Mouse (Mus musculus): ENCODE results near the gene Capzb. TPM values are rescaled to one million over a fixed set of nuclear protein-coding genes. Genes with fewer than 3 reads are reported as not detected.

Capzb gene
- polyA plus RNA-seq, 1 experiment from 2014 or later = 278 TPM

DNA sequence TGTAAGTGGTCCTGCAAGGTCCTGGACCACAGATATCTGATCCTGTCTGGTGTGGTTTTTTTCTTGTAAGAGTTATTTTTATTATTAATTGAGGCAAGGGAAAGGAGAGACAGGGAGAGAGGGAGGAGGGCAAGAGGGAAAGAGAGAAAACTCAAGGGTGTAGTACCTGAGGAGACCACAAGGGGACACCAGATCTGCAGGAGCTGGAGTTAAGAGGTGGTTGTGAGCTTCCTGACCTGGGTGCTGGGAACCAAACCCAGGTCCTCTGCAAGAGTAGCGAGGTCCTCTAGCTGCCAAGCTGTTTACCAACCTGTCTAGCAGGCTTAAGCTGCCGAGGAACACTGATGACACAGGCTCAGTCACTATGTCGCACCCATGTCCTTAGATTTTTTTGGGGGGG is 14.8 kb upstream of the Capzb start:
- DNase-seq (ENCODE audit: low spot score) (no peak), ATAC-seq (no peak)
- Histone ChIP-seq H3K4me2 (ENCODE audit: low read length) (no peak overlapping the region), H3K4me1 (ENCODE audit: control insufficient read depth, insufficient read depth, low read length) (no peaks in the 10 kb centered on the region), H3K27me3 (replicated peaks; ENCODE audit: control insufficient read depth, insufficient read depth, low read length) (no peaks in the 10 kb centered on the region), H3K4me3 (ENCODE audit: low read depth, low read length) (no peak overlapping the region), H3K9me3 (replicated peaks; ENCODE audit: control insufficient read depth, low read length) (no peaks in the 10 kb centered on the region), H3K36me3 (ENCODE audit: control insufficient read depth, insufficient read depth, low read length) (no peaks in the 10 kb centered on the region), H3K27ac (ENCODE audit: low read depth, low read length) (no peak overlapping the region), H3K9ac (ENCODE audit: low read length) (no peak overlapping the region)
- 89% methylated on average over 3 of the region's 3 CpGs for WGBS

DNA sequence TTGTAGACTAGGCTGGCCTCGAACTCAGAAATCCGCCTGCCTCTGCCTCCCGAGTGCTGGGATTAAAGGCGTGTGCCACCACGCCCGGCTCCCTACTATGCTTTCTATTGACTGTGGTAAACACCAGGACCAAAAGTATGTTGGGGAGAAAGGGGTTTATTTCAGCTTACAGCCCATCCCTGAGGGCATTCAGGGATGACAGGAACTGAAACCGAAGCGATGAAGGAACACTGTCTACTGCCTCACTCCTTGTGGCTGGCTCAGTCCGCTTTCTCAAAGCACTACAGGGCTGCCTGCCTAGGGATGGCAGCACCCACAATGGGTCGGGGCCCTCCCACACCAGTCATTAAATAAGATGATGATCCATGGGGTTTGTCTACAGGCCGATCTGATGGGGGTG is 14.3 kb upstream of the Capzb start:
- ATAC-seq = no peak
- no peaks in the 10 kb centered on the region for H3K4me1 ChIP-seq (ENCODE audit: control insufficient read depth, insufficient read depth, low read length)

DNA sequence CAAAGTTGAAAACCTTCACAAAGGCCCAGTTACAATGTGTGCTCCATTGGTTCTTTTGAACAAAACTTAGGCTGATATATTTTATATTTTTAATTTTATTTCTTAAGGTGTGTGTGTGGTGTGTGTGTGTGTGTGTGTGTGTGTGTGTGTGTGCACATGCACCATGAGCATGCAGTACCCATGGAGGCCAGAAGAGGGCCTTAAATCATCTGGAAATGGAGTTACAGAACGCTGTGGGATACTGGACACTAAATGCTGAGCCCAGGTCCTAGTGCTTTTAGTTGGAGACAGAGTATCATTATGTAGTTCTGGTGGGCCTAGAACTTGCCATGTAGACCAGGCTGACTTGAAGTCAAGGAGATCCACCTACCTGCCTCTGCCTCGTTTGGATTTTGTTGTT is 13.5 kb upstream of the Capzb start:
- no peaks in the 10 kb centered on the region for H3K9me3 ChIP-seq (replicated peaks; ENCODE audit: control insufficient read depth, low read length)
- H3K9ac ChIP-seq (ENCODE audit: low read length) = no peak overlapping the region
- H3K27ac ChIP-seq (ENCODE audit: low read depth, low read length) = no peak overlapping the region
- H3K27me3 ChIP-seq (replicated peaks; ENCODE audit: control insufficient read depth, insufficient read depth, low read length) = no peaks in the 10 kb centered on the region
- 78% methylated on average over 2 of the region's 2 CpGs for WGBS
- no peak for DNase-seq (ENCODE audit: low spot score)
- no peaks in the 10 kb centered on the region for H3K4me1 ChIP-seq (ENCODE audit: control insufficient read depth, insufficient read depth, low read length)
- no peak overlapping the region for H3K4me2 ChIP-seq (ENCODE audit: low read length)
- H3K36me3 ChIP-seq (ENCODE audit: control insufficient read depth, insufficient read depth, low read length) = no peaks in the 10 kb centered on the region
- no peak for ATAC-seq
- no peak overlapping the region for H3K4me3 ChIP-seq (ENCODE audit: low read depth, low read length)

More for the DNA sequence above, 14.3 kb upstream of the Capzb start:
- H3K27ac ChIP-seq (ENCODE audit: low read depth, low read length) = no peak overlapping the region
- no peaks in the 10 kb centered on the region for H3K36me3 ChIP-seq (ENCODE audit: control insufficient read depth, insufficient read depth, low read length)
- H3K4me2 ChIP-seq (ENCODE audit: low read length) = no peak overlapping the region
- no peak overlapping the region for H3K9ac ChIP-seq (ENCODE audit: low read length)
- H3K9me3 ChIP-seq (replicated peaks; ENCODE audit: control insufficient read depth, low read length) = no peaks in the 10 kb centered on the region
- DNase-seq (ENCODE audit: low spot score) = no peak
- 95% methylated on average over 11 of the region's 11 CpGs for WGBS
- H3K4me3 ChIP-seq (ENCODE audit: low read depth, low read length) = no peak overlapping the region
- no peaks in the 10 kb centered on the region for H3K27me3 ChIP-seq (replicated peaks; ENCODE audit: control insufficient read depth, insufficient read depth, low read length)

DNA sequence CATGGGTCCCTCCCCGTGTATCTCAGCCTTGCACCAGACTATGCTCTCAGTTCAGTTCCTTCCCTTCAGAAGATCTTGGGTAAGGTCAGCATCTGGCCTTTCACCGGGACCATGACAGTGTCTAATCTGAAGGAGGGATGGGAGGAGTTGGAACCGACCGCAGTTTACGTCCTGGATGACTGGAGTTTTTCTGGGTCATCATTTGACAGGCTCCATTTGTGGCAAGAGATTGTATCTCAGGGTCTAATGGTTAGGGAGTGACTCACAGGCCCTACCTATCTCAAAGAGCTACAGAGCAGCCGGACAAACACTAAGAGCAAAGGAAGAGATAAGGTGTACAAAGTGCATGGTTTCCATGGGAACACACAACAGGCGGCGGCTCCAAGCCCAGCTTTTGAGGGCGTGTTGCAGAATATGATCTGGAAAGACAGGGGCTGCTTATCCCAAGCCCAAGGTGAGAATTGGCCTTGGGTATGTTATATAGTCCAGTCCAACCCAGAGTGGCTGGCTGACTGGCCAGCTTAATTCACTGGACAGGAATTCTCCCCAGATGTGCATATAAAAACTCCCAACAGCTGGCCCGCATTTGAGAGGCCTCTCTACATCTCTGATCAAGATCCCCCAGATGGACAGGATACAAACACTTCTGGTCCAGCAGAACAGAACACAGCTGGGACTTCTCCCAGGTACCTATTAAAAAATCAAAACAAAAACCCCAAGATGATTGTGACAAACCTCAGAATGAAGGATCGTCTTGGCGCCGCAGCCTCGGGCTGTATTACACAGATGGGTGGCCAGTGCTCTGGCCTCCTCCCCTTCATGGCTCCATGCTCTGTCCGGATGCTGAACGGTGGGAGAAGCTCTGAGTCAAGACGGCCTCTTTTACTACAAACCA is 12.7 kb upstream of the Capzb start:
- Histone ChIP-seq H3K4me2 (ENCODE audit: low read length) (no peak overlapping the region), H3K4me1 (ENCODE audit: control insufficient read depth, insufficient read depth, low read length) (no peaks in the 10 kb centered on the region), H3K9me3 (replicated peaks; ENCODE audit: control insufficient read depth, low read length) (no peaks in the 10 kb centered on the region), H3K4me3 (ENCODE audit: low read depth, low read length) (no peak overlapping the region), H3K27me3 (replicated peaks; ENCODE audit: control insufficient read depth, insufficient read depth, low read length) (no peaks in the 10 kb centered on the region), H3K27ac (ENCODE audit: low read depth, low read length) (no peak overlapping the region), H3K36me3 (ENCODE audit: control insufficient read depth, insufficient read depth, low read length) (no peaks in the 10 kb centered on the region), H3K9ac (ENCODE audit: low read length) (no peak overlapping the region)
- DNase-seq (ENCODE audit: low spot score) = no peak
- no peak for ATAC-seq
- 92% methylated on average over 17 of the region's 17 CpGs for WGBS

DNA sequence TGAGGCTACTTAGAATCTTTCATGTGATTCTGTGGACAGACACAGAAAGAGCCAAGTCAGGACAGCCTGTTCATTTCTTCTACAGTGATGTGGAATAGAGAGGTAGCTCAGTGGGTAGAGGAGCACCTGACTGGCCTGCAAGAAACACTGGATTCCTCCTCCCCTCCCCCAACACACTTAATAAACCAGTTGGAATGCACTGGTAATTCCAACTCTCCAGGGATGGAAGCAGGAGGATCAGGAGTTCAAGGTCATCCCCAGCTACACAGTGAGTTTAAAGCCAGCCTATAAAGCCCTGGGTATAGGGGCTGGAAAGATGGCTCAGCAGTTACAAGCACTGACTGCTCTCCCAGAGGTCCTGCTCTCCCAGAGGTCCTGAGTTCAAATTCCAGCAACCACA is 10.2 kb upstream of the Capzb start:
- H3K4me1 ChIP-seq (ENCODE audit: control insufficient read depth, insufficient read depth, low read length) = no peaks in the 10 kb centered on the region
- DNase-seq (ENCODE audit: low spot score) (no peak), ATAC-seq (no peak)
- H3K4me3 ChIP-seq (ENCODE audit: low read depth, low read length) = no peak overlapping the region
- no peaks in the 10 kb centered on the region for H3K9me3 ChIP-seq (replicated peaks; ENCODE audit: control insufficient read depth, low read length)
- no peak overlapping the region for H3K4me2 ChIP-seq (ENCODE audit: low read length)
- H3K27ac ChIP-seq (ENCODE audit: low read depth, low read length) = no peak overlapping the region
- H3K9ac ChIP-seq (ENCODE audit: low read length) = no peak overlapping the region
- H3K27me3 ChIP-seq (replicated peaks; ENCODE audit: control insufficient read depth, insufficient read depth, low read length) = no peaks in the 10 kb centered on the region
- H3K36me3 ChIP-seq (ENCODE audit: control insufficient read depth, insufficient read depth, low read length) = no peaks in the 10 kb centered on the region

DNA sequence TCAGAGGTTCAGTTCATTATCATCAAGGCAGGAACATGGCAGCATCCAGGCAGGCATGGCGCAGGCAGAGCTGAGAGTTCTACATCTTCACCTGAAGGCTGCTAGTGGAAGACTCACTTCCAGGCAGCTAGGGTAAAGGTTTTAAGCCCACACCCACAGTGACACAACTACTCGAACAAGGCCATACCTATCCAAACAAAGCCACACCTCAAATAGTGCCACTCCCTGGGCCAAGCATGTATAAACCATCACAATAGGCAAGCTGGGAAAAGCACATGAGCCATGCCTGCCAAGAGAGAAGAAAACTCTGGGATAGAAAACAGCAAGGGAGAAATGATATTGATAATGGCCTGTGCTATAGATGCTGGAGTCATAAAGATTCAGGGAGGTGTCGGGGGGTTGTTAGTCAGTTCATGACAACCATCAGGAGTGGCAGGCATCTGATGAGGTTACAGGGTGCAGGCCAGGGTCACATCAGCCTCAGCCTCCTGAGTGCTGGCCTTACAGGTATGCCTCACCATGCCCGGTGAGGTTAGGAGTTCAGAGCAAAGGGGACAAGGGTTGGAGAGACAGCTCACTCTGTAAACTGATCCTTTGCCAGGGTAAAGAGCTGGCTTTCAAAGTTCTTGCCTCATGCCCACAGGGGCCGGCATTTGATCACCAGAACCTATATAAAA is 6.8 kb upstream of the Capzb start:
- no peaks in the 10 kb centered on the region for H3K27me3 ChIP-seq (replicated peaks; ENCODE audit: control insufficient read depth, insufficient read depth, low read length)
- H3K4me1 ChIP-seq (ENCODE audit: control insufficient read depth, insufficient read depth, low read length) = no peaks in the 10 kb centered on the region
- no peaks in the 10 kb centered on the region for H3K36me3 ChIP-seq (ENCODE audit: control insufficient read depth, insufficient read depth, low read length)
- H3K9me3 ChIP-seq (replicated peaks; ENCODE audit: control insufficient read depth, low read length) = no peaks in the 10 kb centered on the region
- H3K4me2 ChIP-seq (ENCODE audit: low read length) = no peak overlapping the region
- no peak overlapping the region for H3K4me3 ChIP-seq (ENCODE audit: low read depth, low read length)
- no peak for DNase-seq (ENCODE audit: low spot score)
- no peak for ATAC-seq
- 87% methylated on average over 5 of the region's 5 CpGs for WGBS
- H3K9ac ChIP-seq (ENCODE audit: low read length) = no peak overlapping the region
- H3K27ac ChIP-seq (ENCODE audit: low read depth, low read length) = no peak overlapping the region

DNA sequence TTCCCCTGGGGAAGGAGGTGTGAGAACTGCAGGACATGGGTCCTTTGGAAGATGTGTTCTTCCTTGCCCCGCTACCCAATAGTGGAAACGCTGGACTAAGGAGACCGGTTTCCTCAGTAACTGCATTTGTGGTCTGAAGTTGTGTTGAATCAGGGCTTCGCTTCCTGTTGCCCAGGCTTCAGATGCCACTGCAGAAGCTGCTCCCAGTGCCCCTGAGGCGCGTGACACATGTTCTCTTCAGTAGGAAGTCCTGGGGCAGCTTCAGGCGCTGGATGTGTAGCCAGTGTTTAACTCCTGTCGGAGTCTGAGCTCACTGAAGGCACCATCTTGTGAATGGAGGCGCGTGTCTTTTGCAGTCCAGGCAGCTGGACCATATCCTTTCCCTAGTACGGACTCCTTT is 4.8 kb upstream of the Capzb start:
- H3K4me1 ChIP-seq (ENCODE audit: control insufficient read depth, insufficient read depth, low read length) = peaks cover 7% of the 10 kb centered on the region; the same call in 1 of the 2 replicates
- no peak for ATAC-seq
- H3K9me3 ChIP-seq (replicated peaks; ENCODE audit: control insufficient read depth, low read length) = no peaks in the 10 kb centered on the region
- 88% methylated on average over 11 of the region's 11 CpGs for WGBS
- DNase-seq (ENCODE audit: low spot score) = no peak
- H3K4me3 ChIP-seq (ENCODE audit: low read depth, low read length) = no peak overlapping the region
- no peak overlapping the region for H3K27ac ChIP-seq (ENCODE audit: low read depth, low read length)
- H3K36me3 ChIP-seq (ENCODE audit: control insufficient read depth, insufficient read depth, low read length) = no peaks in the 10 kb centered on the region
- no peak overlapping the region for H3K9ac ChIP-seq (ENCODE audit: low read length)
- H3K4me2 ChIP-seq (ENCODE audit: low read length) = no peak overlapping the region
- H3K27me3 ChIP-seq (replicated peaks; ENCODE audit: control insufficient read depth, insufficient read depth, low read length) = no peaks in the 10 kb centered on the region

DNA sequence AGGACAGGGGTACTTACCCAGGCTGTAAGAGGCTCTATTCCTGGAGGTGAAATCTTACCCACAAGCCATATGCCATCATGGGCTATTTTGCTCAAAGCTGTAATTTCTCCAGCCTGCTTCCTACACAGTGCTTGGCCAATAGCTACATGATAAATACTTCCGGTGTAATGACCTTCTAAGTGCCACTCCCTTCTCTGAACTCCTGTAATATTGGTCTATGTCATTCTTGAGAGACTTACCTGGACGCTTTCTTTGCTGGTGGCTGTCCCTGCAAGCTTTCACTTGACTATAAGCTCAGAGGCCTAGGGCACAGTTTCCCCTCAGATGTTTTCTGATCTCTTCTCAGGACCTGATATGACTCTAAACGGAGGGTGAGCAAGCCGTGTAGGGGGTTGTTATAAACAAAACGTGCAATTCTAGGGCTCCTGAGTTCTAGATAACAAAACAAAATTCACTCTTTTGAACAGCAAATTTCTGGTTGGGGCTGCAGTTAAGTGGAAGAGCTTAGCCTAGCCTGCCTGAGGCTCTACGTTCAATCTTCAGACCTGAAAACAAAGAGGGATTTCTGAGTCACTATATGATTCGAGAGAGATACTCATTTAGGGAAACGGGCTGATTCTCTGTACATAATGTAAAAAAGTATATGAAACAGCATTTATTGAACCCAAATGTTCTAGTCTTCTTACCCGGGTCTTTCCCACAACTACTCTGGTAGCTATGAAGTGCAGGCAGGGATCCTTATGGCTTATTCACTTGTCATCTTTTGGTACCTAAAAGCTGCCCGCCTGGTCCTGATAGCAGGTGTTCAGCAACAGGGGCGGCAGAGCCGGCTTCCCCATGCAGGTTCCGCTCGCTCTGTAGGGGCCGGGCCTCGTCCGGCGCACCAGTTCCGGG is 847 bp upstream of the Capzb start:
- H3K9ac ChIP-seq (ENCODE audit: low read length) = peak overlapping the region; percentile 88
- ATAC-seq (no peak), DNase-seq (ENCODE audit: low spot score) (no peak)
- peak overlapping the region; percentile 83 for H3K27ac ChIP-seq (ENCODE audit: low read depth, low read length)
- H3K4me2 ChIP-seq (ENCODE audit: low read length) = peak overlapping the region; percentile 75
- H3K36me3 ChIP-seq (ENCODE audit: control insufficient read depth, insufficient read depth, low read length) = no peaks in the 10 kb centered on the region
- H3K4me1 ChIP-seq (ENCODE audit: control insufficient read depth, insufficient read depth, low read length) = peaks cover 21% of the 10 kb centered on the region
- H3K9me3 ChIP-seq (replicated peaks; ENCODE audit: control insufficient read depth, low read length) = no peaks in the 10 kb centered on the region
- 20% methylated on average over 19 of the region's 19 CpGs for WGBS
- peak overlapping the region; percentile 88 for H3K4me3 ChIP-seq (ENCODE audit: low read depth, low read length)
- H3K27me3 ChIP-seq (replicated peaks; ENCODE audit: control insufficient read depth, insufficient read depth, low read length) = no peaks in the 10 kb centered on the region

Data from forebrain, embryonic 14.5 days (tissue).